Mouse (Mus musculus) G1E (cell line): ENCODE results near the gene Izumo1r.

Experiments
- CTCF ChIP-seq: IDR thresholded peaks from 2 replicates; pipeline ENCODE4 v1.5.1; 2012; ENCODE audit warnings: low read depth, low read length, inconsistent platforms, mixed read lengths
- GATA1 ChIP-seq: IDR thresholded peaks from 2 replicates; pipeline ENCODE4 v1.6.1; 2012; ENCODE audit warnings: borderline replicate concordance, low read length, inconsistent platforms, mixed read lengths
- POLR2AphosphoS5 ChIP-seq: IDR thresholded peaks from 2 replicates; pipeline ENCODE4 v1.6.1; 2012; ENCODE audit warnings: low read depth, low read length, inconsistent platforms; ENCODE audit not compliant: insufficient replicate concordance

DNA sequence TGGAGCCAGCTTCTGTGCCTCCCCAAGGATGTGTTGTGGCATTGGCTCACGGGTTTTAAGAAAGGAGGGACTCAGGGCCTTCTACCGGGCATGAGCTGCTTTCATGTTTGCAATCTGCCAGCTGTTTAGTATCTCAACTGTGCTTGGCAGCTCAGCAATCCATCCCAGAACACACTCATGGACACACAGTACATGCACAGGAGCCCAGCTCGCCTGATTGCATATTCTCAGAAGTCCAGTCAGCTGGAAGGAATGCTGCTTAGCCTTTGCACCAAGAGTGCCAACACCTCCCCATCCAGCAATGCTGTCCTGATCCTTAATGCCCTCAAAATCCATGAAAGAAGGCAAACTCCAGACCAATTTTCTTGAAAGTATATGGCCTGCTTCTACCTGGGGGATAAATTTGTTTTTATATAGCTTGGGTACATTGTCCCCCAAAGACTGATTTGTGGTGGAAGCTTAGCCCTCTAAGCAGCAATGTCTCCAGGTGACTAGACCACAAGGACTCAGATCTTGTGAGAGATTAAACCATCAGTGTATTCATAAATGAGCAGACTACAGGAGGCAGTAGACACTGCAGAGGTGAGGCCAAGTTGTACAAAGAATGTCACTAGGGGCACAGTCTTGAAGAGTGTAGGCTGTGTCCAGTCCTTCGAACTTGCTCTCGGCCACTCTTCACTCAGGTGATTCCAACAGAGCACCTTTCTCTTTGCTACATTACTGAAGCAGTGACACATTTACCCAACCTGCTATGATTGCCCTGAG lies 27.8 kb downstream of the Izumo1r start:
- TF ChIP-seq CTCF: no peak
- no peak for TF ChIP-seq GATA1
- TF ChIP-seq POLR2AphosphoS5: no peak
